Mouse (Mus musculus): ENCODE results near the gene Cacnb3.

GRCm38 (mm10) chr15:98676471-98676870 is 45.8 kb downstream of the Cacnb3 start:
- TF ChIP-seq CTCF (IDR thresholded peaks at IDR 0.05) (no peak), EP300 (IDR thresholded peaks at IDR 0.05) (no peak)

Measured in lung, postnatal 0 days (tissue).